Mouse (Mus musculus) stomach, embryonic 14.5 days (tissue): ENCODE data around the gene Pigk. TPM values are rescaled to one million over a fixed set of nuclear protein-coding genes. Genes with fewer than 3 reads are reported as not detected.

Experiments
- ATAC-seq: fragments of 200-750 bp; cut with Nextera tagmentation; 2 replicates; pipeline ENCODE4 v1.8.0; 2017; ENCODE audit warnings: low read depth, moderate TSS enrichment; ENCODE audit not compliant: insufficient number of reproducible peaks, insufficient read depth, low FRiP score
- H3K27ac ChIP-seq: fragments of 300-500 bp; sonication (generic); 2 replicates; pipeline ENCODE4 v1.5.1; 2014; ENCODE audit warnings: mild to moderate bottlenecking, low read length, moderate library complexity, mixed read lengths
- H3K27me3 ChIP-seq: fragments of 300-500 bp; sonication (generic); 2 replicates; pipeline ENCODE4 v1.6.1; 2014; ENCODE audit warnings: low read length, control low read depth, mixed read lengths; ENCODE audit not compliant: control insufficient read depth, insufficient read depth
- H3K36me3 ChIP-seq: fragments of 300-500 bp; sonication (generic); 2 replicates; pipeline ENCODE4 v1.6.1; 2014; ENCODE audit warnings: mild to moderate bottlenecking, control low read depth, low read length, moderate library complexity, mixed read lengths; ENCODE audit not compliant: control insufficient read depth, insufficient read depth
- H3K4me1 ChIP-seq: fragments of 300-500 bp; sonication (generic); 2 replicates; pipeline ENCODE4 v1.6.1; 2014; ENCODE audit warnings: low read length, control low read depth, mixed read lengths; ENCODE audit not compliant: control insufficient read depth, insufficient read depth
- H3K4me2 ChIP-seq: fragments of 300-500 bp; sonication (generic); replicated peaks from 2 replicates; pipeline ENCODE4 v1.6.1; 2014; ENCODE audit warnings: low read depth, low read length, control low read depth
- H3K4me3 ChIP-seq: fragments of 300-500 bp; sonication (generic); 2 replicates; pipeline ENCODE4 v1.5.1; 2014; ENCODE audit warnings: low read depth, low read length, control low read depth
- H3K9ac ChIP-seq: fragments of 300-500 bp; sonication (generic); replicated peaks from 2 replicates; pipeline ENCODE4 v1.6.1; 2014; ENCODE audit warnings: low read depth, mild to moderate bottlenecking, control low read depth, low read length, moderate library complexity, mixed read lengths
- H3K9me3 ChIP-seq: fragments of 300-500 bp; sonication (generic); 2 replicates; pipeline ENCODE4 v1.6.1; 2016; ENCODE audit warnings: low read depth, low read length, control low read depth; ENCODE audit not compliant: control insufficient read depth
- WGBS: fragments of 180-500 bp; shearing (Covaris S2); extraction: QIAGEN DNeasy Blood & Tissue Kit; methylation state at CpG from one replicate; pipeline ENCODE4 v1.1.7; 2014; 5-methylcytosine and 5-hydroxymethylcytosine counted together
- polyA plus RNA-seq: library from polyadenylated mRNA; unstranded; fragments of >200 nt; fragmentation: Nextera tagmentation; extraction: Ambion mirVana; gene quantifications from 2 replicates; pipeline ENCODE4 v1.2.1, GENCODE M21; 2014

Gene Pigk
- polyA plus RNA-seq, 1 experiment from 2014 or later: 55.2 TPM

GRCm38 (mm10) chr3:152980431-152980830 is 266.5 kb downstream of the Pigk start:
- Histone ChIP-seq H3K9me3 (no peaks in the 10 kb centered on the region), H3K27ac (no peak overlapping the region), H3K9ac (no peak overlapping the region), H3K27me3 (peaks cover 11% of the 10 kb centered on the region), H3K4me2 (peak overlapping the region; percentile 67), H3K4me3 (peak overlapping the region; percentile 38), H3K4me1 (peaks cover 7% of the 10 kb centered on the region; the same call in 1 of the 2 replicates), H3K36me3 (no peaks in the 10 kb centered on the region)
- ATAC-seq: no peak
- 15% methylated on average over 6 of the region's 6 CpGs for WGBS

GRCm38 (mm10) chr3:152980978-152981974 is 267.4 kb downstream of the Pigk start:
- no peaks in the 10 kb centered on the region for H3K36me3 ChIP-seq
- H3K9me3 ChIP-seq: no peaks in the 10 kb centered on the region
- no peak overlapping the region for H3K9ac ChIP-seq
- H3K4me3 ChIP-seq: peak overlapping the region; percentile 38
- H3K27me3 ChIP-seq: peaks cover 11% of the 10 kb centered on the region
- peak overlapping the region; percentile 67 for H3K4me2 ChIP-seq
- peak; percentile 62 for ATAC-seq
- H3K4me1 ChIP-seq: peaks cover 7% of the 10 kb centered on the region; the same call in 1 of the 2 replicates
- H3K27ac ChIP-seq: no peak overlapping the region
- WGBS: under 1% methylated on average over 47 of the region's 47 CpGs

- peak within 1 kb of the TSS; percentile 38 for H3K4me3 ChIP-seq
- no peak for ATAC-seq
- 0% methylated on average over 17 of the region's 17 CpGs for WGBS
Observed at GRCm38 (mm10) chr3:152981988-152982387, 268.1 kb downstream of the Pigk start, which contains the start of gene St6galnac5. St6galnac5 (minus strand) TSS chr3:152982246.

GRCm38 (mm10) chr3:152990787-152991186 is 276.9 kb downstream of the Pigk start:
- Histone ChIP-seq H3K27me3 (no peaks in the 10 kb centered on the region), H3K9ac (no peak overlapping the region), H3K4me2 (no peak overlapping the region), H3K9me3 (no peaks in the 10 kb centered on the region), H3K36me3 (no peaks in the 10 kb centered on the region), H3K4me3 (no peak overlapping the region), H3K27ac (no peak overlapping the region), H3K4me1 (no peaks in the 10 kb centered on the region)
- 57% methylated on average over 2 of the region's 2 CpGs for WGBS
- ATAC-seq: no peak

More at GRCm38 (mm10) chr3:152981988-152982387, 268.1 kb downstream of the Pigk start, which contains the start of gene St6galnac5:
- Histone ChIP-seq H3K27ac (no peak within 1 kb of the TSS), H3K9me3 (no peaks in the 10 kb centered on the region), H3K9ac (no peak within 1 kb of the TSS), H3K4me2 (peak within 1 kb of the TSS; percentile 67), H3K4me1 (peaks cover 7% of the 10 kb centered on the region; the same call in 1 of the 2 replicates), H3K36me3 (no peaks in the 10 kb centered on the region), H3K27me3 (peaks cover 11% of the 10 kb centered on the region)

- no peak overlapping the region for H3K9ac ChIP-seq
- H3K36me3 ChIP-seq: no peaks in the 10 kb centered on the region
- H3K27ac ChIP-seq: no peak overlapping the region
- H3K4me3 ChIP-seq: no peak overlapping the region
- no peaks in the 10 kb centered on the region for H3K4me1 ChIP-seq
- H3K4me2 ChIP-seq: no peak overlapping the region
- H3K27me3 ChIP-seq: no peaks in the 10 kb centered on the region
- 64% methylated on average over 5 of the region's 5 CpGs for WGBS
- H3K9me3 ChIP-seq: no peaks in the 10 kb centered on the region
- no peak for ATAC-seq
Observed at GRCm38 (mm10) chr3:152993608-152994007, 279.7 kb downstream of the Pigk start.

GRCm38 (mm10) chr3:152998106-152998505 is 284.2 kb downstream of the Pigk start:
- Histone ChIP-seq H3K36me3 (no peaks in the 10 kb centered on the region), H3K4me1 (no peaks in the 10 kb centered on the region), H3K4me2 (no peak overlapping the region), H3K9me3 (no peaks in the 10 kb centered on the region), H3K27me3 (no peaks in the 10 kb centered on the region), H3K9ac (no peak overlapping the region), H3K27ac (no peak overlapping the region), H3K4me3 (no peak overlapping the region)
- no peak for ATAC-seq
- WGBS: 38% methylated on average over 5 of the region's 5 CpGs

GRCm38 (mm10) chr3:152998901-152999300 is 285.0 kb downstream of the Pigk start:
- ATAC-seq: no peak
- Histone ChIP-seq H3K9ac (no peak overlapping the region), H3K27me3 (no peaks in the 10 kb centered on the region), H3K4me3 (no peak overlapping the region), H3K4me2 (no peak overlapping the region), H3K36me3 (no peaks in the 10 kb centered on the region), H3K9me3 (no peaks in the 10 kb centered on the region), H3K27ac (no peak overlapping the region), H3K4me1 (no peaks in the 10 kb centered on the region)
- 76% methylated on average over 5 of the region's 5 CpGs for WGBS

- WGBS: 88% methylated on average over 6 of the region's 6 CpGs
- Histone ChIP-seq H3K27ac (no peak overlapping the region), H3K4me1 (no peaks in the 10 kb centered on the region), H3K27me3 (no peaks in the 10 kb centered on the region), H3K4me2 (no peak overlapping the region), H3K36me3 (no peaks in the 10 kb centered on the region), H3K9me3 (no peaks in the 10 kb centered on the region), H3K4me3 (no peak overlapping the region), H3K9ac (no peak overlapping the region)
- no peak for ATAC-seq
Observed at GRCm38 (mm10) chr3:153006893-153007292, 293.0 kb downstream of the Pigk start.
